Mouse (Mus musculus): ENCODE data around the gene Sf3b3. TPM values are rescaled to one million over a fixed set of nuclear protein-coding genes. Genes with fewer than 3 reads are reported as not detected.

Sf3b3 gene
- polyA plus RNA-seq, 1 experiment from 2014 or later, result 38.6 TPM

GRCm38 (mm10) chr8:110845821-110846404 is 674 bp downstream of the Sf3b3 start:
- Histone ChIP-seq H3K9me3 (ENCODE audit: control insufficient read depth, low read length) (no peaks in the 10 kb centered on the region), H3K36me3 (ENCODE audit: control insufficient read depth, insufficient read depth, low read length) (peaks cover 18% of the 10 kb centered on the region), H3K27ac (replicated peaks) (peak overlapping the region; percentile 93), H3K27me3 (ENCODE audit: control insufficient read depth, insufficient read depth, low read length) (no peaks in the 10 kb centered on the region), H3K4me2 (replicated peaks; ENCODE audit: low read depth) (peak overlapping the region; percentile 57), H3K9ac (ENCODE audit: low read length) (peak overlapping the region; percentile 88), H3K4me1 (replicated peaks; ENCODE audit: control insufficient read depth, insufficient read depth) (no peaks in the 10 kb centered on the region), H3K4me3 (ENCODE audit: low read depth, low read length) (peak overlapping the region; percentile 88)
- ATAC-seq (ENCODE audit: low FRiP score, low TSS enrichment) (no peak), DNase-seq (ENCODE audit: low spot score) (peak; percentile 19)
- 3% methylated on average over 17 of the region's 17 CpGs for WGBS
- no peak for TF ChIP-seq CTCF (IDR thresholded peaks at IDR 0.05; ENCODE audit: low read depth)
- no peak for TF ChIP-seq EP300 (optimal IDR thresholded peaks at IDR 0.05)

- Histone ChIP-seq H3K4me1 (replicated peaks; ENCODE audit: control insufficient read depth, insufficient read depth) (no peaks in the 10 kb centered on the region), H3K27me3 (ENCODE audit: control insufficient read depth, insufficient read depth, low read length) (no peaks in the 10 kb centered on the region), H3K27ac (replicated peaks) (no peak overlapping the region), H3K9ac (ENCODE audit: low read length) (no peak overlapping the region), H3K9me3 (ENCODE audit: control insufficient read depth, low read length) (no peaks in the 10 kb centered on the region), H3K36me3 (ENCODE audit: control insufficient read depth, insufficient read depth, low read length) (peaks cover 22% of the 10 kb centered on the region), H3K4me3 (ENCODE audit: low read depth, low read length) (peak overlapping the region; percentile 88), H3K4me2 (replicated peaks; ENCODE audit: low read depth) (peak overlapping the region; percentile 57)
- 53% methylated on average over 3 of the region's 3 CpGs for WGBS
- no peak for DNase-seq (ENCODE audit: low spot score)
- ATAC-seq (ENCODE audit: low FRiP score, low TSS enrichment), result no peak
- no peak for TF ChIP-seq CTCF (IDR thresholded peaks at IDR 0.05; ENCODE audit: low read depth)
- TF ChIP-seq EP300 (optimal IDR thresholded peaks at IDR 0.05), result no peak
Measured at GRCm38 (mm10) chr8:110844941-110845340, 1.6 kb downstream of the Sf3b3 start.

- WGBS, result 71% methylated on average over 5 of the region's 5 CpGs
- DNase-seq (ENCODE audit: low spot score), result no peak
Measured at GRCm38 (mm10) chr8:110843207-110843606, 3.4 kb downstream of the Sf3b3 start.

GRCm38 (mm10) chr8:110842012-110842574 is 4.5 kb downstream of the Sf3b3 start:
- Histone ChIP-seq H3K9ac (ENCODE audit: low read length) (no peak overlapping the region), H3K4me3 (ENCODE audit: low read depth, low read length) (no peak overlapping the region), H3K27me3 (ENCODE audit: control insufficient read depth, insufficient read depth, low read length) (no peaks in the 10 kb centered on the region), H3K27ac (replicated peaks) (no peak overlapping the region), H3K4me1 (replicated peaks; ENCODE audit: control insufficient read depth, insufficient read depth) (no peaks in the 10 kb centered on the region), H3K36me3 (ENCODE audit: control insufficient read depth, insufficient read depth, low read length) (peaks cover 32% of the 10 kb centered on the region), H3K9me3 (ENCODE audit: control insufficient read depth, low read length) (no peaks in the 10 kb centered on the region), H3K4me2 (replicated peaks; ENCODE audit: low read depth) (no peak overlapping the region)
- no peak for TF ChIP-seq EP300 (optimal IDR thresholded peaks at IDR 0.05)
- peak; percentile 37 for TF ChIP-seq CTCF (IDR thresholded peaks at IDR 0.05; ENCODE audit: low read depth)
- 75% methylated on average over 3 of the region's 3 CpGs for WGBS
- DNase-seq (ENCODE audit: low spot score) (no peak), ATAC-seq (ENCODE audit: low FRiP score, low TSS enrichment) (no peak)

More at GRCm38 (mm10) chr8:110843207-110843606, 3.4 kb downstream of the Sf3b3 start:
- Histone ChIP-seq H3K4me2 (replicated peaks; ENCODE audit: low read depth) (no peak overlapping the region), H3K4me3 (ENCODE audit: low read depth, low read length) (no peak overlapping the region), H3K36me3 (ENCODE audit: control insufficient read depth, insufficient read depth, low read length) (peaks cover 28% of the 10 kb centered on the region), H3K9ac (ENCODE audit: low read length) (no peak overlapping the region), H3K9me3 (ENCODE audit: control insufficient read depth, low read length) (no peaks in the 10 kb centered on the region), H3K27me3 (ENCODE audit: control insufficient read depth, insufficient read depth, low read length) (no peaks in the 10 kb centered on the region), H3K4me1 (replicated peaks; ENCODE audit: control insufficient read depth, insufficient read depth) (no peaks in the 10 kb centered on the region), H3K27ac (replicated peaks) (no peak overlapping the region)
- no peak for TF ChIP-seq CTCF (IDR thresholded peaks at IDR 0.05; ENCODE audit: low read depth)
- no peak for ATAC-seq (ENCODE audit: low FRiP score, low TSS enrichment)

GRCm38 (mm10) chr8:110831956-110832355 is 14.6 kb downstream of the Sf3b3 start:
- no peak overlapping the region for H3K4me3 ChIP-seq (ENCODE audit: low read depth, low read length)
- no peaks in the 10 kb centered on the region for H3K27me3 ChIP-seq (ENCODE audit: control insufficient read depth, insufficient read depth, low read length)
- DNase-seq (ENCODE audit: low spot score) (no peak), ATAC-seq (ENCODE audit: low FRiP score, low TSS enrichment) (no peak)
- H3K4me2 ChIP-seq (replicated peaks; ENCODE audit: low read depth), result no peak overlapping the region
- H3K27ac ChIP-seq (replicated peaks), result no peak overlapping the region
- H3K36me3 ChIP-seq (ENCODE audit: control insufficient read depth, insufficient read depth, low read length), result peaks cover 22% of the 10 kb centered on the region
- no peaks in the 10 kb centered on the region for H3K4me1 ChIP-seq (replicated peaks; ENCODE audit: control insufficient read depth, insufficient read depth)
- H3K9me3 ChIP-seq (ENCODE audit: control insufficient read depth, low read length), result no peaks in the 10 kb centered on the region
- 78% methylated on average over 3 of the region's 3 CpGs for WGBS
- TF ChIP-seq EP300 (optimal IDR thresholded peaks at IDR 0.05) (no peak), CTCF (IDR thresholded peaks at IDR 0.05; ENCODE audit: low read depth) (no peak)
- H3K9ac ChIP-seq (ENCODE audit: low read length), result no peak overlapping the region

- ATAC-seq (ENCODE audit: low FRiP score, low TSS enrichment), result no peak
- no peak for TF ChIP-seq EP300 (optimal IDR thresholded peaks at IDR 0.05)
- no peak for TF ChIP-seq CTCF (IDR thresholded peaks at IDR 0.05; ENCODE audit: low read depth)
- H3K4me2 ChIP-seq (replicated peaks; ENCODE audit: low read depth), result no peak overlapping the region
- H3K9ac ChIP-seq (ENCODE audit: low read length), result no peak overlapping the region
- WGBS, result 76% methylated on average over 3 of the region's 3 CpGs
- H3K27ac ChIP-seq (replicated peaks), result no peak overlapping the region
- H3K4me3 ChIP-seq (ENCODE audit: low read depth, low read length), result no peak overlapping the region
- H3K4me1 ChIP-seq (replicated peaks; ENCODE audit: control insufficient read depth, insufficient read depth), result no peaks in the 10 kb centered on the region
- no peaks in the 10 kb centered on the region for H3K27me3 ChIP-seq (ENCODE audit: control insufficient read depth, insufficient read depth, low read length)
- peaks cover 33% of the 10 kb centered on the region for H3K36me3 ChIP-seq (ENCODE audit: control insufficient read depth, insufficient read depth, low read length)
- DNase-seq (ENCODE audit: low spot score), result no peak
- H3K9me3 ChIP-seq (ENCODE audit: control insufficient read depth, low read length), result no peaks in the 10 kb centered on the region
Measured at GRCm38 (mm10) chr8:110828511-110828910, 18.1 kb downstream of the Sf3b3 start.

Data from stomach, postnatal 0 days (tissue).